Mouse (Mus musculus) retina, postnatal 1 day (tissue): Measurements from ENCODE around the gene Gal3st2.
"Not testable (repeated sequence)": the region's sequence is repeated elsewhere in the genome, so short reads cannot be mapped to it uniquely, and the experiment has no call there.

Experiments
- DNase-seq: peaks from one replicate; pipeline ENCODE4 v3.0.0-alpha.2; 2012

Gene Gal3st2

GRCm38 (mm10) chr1:93871594-93872105 lies 10.5 kb downstream of the Gal3st2 start:
- not testable (repeated sequence) for DNase-seq

GRCm38 (mm10) chr1:93874405-93874804 lies 13.3 kb downstream of the Gal3st2 start:
- DNase-seq, result not testable (repeated sequence)

- not testable (repeated sequence) for DNase-seq
These were observed 20.7 kb downstream of the Gal3st2 start for GRCm38 (mm10) chr1:93881778-93882177.

GRCm38 (mm10) chr1:93890936-93891335 lies 29.8 kb downstream of the Gal3st2 start:
- peak; percentile 2 for DNase-seq

- not testable (repeated sequence) for DNase-seq
These were observed 36.3 kb downstream of the Gal3st2 start for GRCm38 (mm10) chr1:93897395-93897794.

GRCm38 (mm10) chr1:93901291-93901690 lies 40.2 kb downstream of the Gal3st2 start:
- DNase-seq, result not testable (repeated sequence)

DNA sequence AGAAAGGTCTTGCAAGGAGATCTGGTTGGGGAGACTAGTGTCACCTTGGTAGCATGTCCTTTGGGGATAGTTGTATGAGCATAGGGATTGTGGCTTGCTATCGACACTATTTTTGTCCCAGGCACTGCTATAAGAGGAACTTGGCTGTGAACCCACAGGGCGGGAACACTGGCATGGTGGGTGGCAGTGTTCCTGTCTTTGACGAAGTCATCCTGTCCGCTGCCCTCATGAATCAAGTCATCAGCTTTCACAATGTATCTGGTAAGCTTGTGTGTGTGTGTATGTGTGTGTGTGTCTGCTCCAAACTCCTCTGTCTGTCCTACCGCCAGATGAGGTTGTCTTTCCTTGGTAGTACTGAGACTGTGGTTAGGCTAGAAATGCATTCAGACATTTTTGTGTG lies 45.6 kb downstream of the Gal3st2 start:
- not testable (repeated sequence) for DNase-seq

DNA sequence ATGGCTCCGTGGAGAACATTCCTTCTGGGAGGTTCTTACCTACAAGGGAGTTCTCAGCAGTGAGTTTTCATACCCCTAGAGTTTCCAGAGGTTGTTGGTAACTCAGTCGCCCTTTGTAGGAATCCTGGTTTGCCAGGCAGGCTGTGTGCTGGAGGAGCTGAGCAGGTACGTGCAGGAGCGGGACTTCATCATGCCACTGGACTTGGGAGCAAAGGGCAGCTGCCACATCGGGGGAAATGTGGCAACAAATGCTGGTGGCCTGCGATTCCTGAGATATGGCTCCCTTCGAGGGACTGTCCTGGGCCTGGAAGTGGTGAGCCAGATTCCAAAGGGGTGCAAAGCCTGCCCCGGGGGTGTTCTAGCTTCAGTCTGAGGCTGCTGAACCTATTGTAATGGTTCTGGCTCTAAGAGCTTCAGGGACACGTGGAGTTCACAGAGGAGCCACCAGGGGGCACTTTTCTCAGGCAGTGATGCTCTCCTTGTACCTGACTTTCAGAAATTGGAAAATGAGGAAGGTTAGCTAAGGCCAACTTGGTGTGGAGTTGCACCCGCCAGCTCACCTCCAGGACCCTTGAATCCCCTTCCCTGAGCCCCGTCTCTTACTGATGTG lies 48.0 kb downstream of the Gal3st2 start:
- DNase-seq, result not testable (repeated sequence)

- DNase-seq, result not testable (repeated sequence)
These were observed 50.8 kb downstream of the Gal3st2 start for GRCm38 (mm10) chr1:93911877-93912276.

GRCm38 (mm10) chr1:93917160-93917559 lies 56.1 kb downstream of the Gal3st2 start:
- not testable (repeated sequence) for DNase-seq

- not testable (repeated sequence) for DNase-seq
These were observed 56.9 kb downstream of the Gal3st2 start, which contains the start of gene Gal3st2b for GRCm38 (mm10) chr1:93918011-93918410. Gene Gal3st2b, plus strand, starts transcription at chr1:93918311.

DNA sequence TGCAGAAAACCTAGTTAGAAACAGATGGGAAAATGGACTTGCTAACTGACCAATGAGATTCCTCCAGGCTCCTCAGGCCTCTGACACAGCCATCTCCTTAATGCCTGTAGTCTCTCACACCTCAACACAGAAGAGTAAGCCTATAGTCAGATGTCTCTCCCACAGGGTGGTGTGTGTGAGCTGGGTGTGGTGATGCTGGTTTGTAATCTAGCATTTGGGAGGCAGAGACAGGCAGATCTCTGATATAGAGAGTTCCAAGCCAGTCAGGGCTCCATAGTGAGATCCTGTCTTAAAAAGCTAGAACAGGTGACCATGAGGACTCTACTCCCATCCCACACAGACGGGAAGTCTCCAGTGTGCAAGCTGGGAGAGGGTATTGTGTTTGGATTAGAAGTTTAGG lies 57.7 kb downstream of the Gal3st2 start:
- not testable (repeated sequence) for DNase-seq

DNA sequence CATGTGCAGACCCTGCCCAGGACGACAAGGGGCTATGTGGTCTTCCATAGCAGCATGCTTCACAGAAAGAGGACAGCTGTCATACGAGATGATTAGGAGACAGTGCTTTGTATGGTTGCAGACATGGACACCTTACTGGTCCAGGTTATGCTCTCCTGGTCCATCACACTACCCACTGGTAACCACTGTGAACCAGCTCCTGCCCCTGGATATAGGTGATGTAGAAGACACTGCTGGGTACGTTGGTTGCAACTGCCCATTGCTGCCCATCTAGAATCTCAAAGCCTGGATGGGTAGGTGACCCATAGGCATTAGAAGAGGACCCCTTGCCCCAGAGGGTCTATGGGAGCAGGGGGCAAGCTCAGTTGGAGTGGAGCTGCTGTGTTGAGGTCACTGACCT lies 58.2 kb downstream of the Gal3st2 start:
- DNase-seq, result not testable (repeated sequence)

DNA sequence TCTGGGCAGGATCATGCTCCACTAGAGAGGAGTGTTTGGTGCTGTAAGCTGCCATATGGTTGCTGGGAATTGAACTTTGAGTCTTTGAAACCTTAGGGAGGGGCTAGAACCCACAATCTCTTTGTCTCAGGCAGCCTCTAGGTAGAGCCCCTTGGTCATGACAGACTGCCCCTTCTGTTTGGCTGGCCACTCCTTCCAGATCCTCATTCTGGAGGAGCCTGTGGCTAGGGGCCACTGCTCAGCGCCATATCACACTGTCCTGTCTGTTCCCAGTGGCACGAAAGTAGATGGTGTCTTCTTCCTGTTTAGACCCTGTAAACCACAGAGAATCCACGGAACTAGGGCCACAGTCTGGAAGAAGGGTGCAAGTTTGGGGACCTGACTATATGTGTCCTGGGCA lies 61.5 kb downstream of the Gal3st2 start:
- DNase-seq, result not testable (repeated sequence)

DNA sequence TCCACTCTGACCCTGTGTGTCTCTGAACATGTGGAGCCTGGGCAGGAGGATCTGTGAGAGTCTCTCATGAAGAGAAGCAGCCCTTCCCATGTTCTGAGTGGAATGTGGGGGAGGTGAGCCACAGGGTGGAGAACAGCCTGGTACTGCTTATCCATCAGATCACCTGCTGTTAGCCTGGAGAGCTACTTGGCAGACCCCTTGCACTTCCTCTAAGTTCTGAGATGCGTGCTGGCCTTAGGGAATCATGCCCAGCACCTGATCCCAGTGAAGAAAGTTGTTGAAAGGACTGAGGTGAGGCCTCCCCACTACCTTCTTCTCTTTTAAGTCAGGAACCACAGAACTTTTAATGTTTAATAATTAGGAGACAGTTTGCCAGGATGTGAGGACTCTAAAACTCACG lies 62.0 kb downstream of the Gal3st2 start:
- DNase-seq, result not testable (repeated sequence)
